Mouse (Mus musculus): ENCODE results near the gene Gm49027. TPM values are rescaled to one million over a fixed set of nuclear protein-coding genes. Genes with fewer than 3 reads are reported as not detected.

Gene Gm49027
- polyA plus RNA-seq (2014; fragmentation: Illumina TruSeq; extraction: RNeasy Lipid Tissue Mini Kit (QIAGEN cat#74804); ENCODE audit: low read depth, low replicate concordance) = not detected

DNA sequence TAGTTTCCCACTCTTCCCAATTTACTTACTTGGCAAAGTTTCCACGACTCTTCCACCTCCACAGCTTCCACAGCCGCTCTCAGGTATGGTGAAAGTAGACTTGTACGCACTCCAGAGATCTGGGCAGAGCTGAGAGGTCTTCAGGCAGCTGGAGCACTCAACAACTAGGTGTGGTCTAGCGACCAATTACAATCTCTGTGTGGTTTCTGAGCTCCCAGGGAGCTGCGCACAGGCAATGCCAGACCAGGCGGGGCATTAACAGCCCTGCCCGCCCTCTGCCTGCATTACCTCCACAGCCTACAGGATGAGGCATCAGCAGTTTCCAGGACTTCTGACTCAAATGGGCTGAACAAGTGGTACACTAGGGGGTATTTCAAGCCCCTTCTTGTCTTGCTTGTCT is at the start of gene Gm49027:
Gene Gm49027, minus strand, starts transcription at position 208 of the 400 bp plus-strand sequence.

DNA sequence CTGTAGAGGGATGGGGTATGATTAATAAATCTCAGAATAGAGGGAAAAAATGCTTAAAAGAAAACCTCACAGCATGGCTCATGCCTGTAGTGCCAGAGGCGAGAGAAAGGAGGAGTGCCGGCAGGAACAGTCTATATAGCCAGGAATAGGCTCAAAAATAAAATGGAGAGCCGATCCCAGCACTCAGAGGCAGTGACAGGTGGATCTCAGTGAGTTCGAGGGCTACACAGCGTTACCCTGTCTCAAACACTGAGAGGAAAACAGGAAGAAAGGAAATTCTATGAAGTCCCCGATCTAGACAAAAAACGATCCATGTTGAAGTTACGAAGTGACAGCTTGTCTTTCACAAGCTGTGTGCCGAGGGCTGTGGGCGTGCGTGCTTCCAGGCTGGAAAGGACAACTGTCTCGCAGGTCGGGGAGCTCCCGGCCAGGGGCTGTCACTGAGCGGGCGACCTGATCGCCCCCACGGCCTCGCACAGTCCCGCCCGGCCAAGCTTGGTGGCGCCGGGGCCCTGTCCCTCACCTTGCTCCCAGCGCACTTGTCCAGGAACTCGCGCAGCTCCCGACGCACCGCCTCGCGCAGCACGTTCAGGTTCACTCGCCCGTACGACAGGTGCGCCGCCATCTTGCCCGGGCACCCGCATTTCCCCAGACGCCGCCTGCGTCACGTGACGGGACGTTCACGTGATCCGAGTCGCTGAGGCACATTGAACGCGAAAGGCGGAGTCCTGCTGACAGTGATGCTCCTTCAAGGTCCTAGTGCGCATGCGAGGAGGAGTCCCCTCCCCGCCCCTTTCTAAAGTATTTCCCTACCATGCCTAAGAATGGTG is 47.3 kb upstream of the Gm49027 start, which contains the start of gene Vps33a:
Gene Vps33a, minus strand, starts transcription at position 682 of the 830 bp plus-strand sequence.

DNA sequence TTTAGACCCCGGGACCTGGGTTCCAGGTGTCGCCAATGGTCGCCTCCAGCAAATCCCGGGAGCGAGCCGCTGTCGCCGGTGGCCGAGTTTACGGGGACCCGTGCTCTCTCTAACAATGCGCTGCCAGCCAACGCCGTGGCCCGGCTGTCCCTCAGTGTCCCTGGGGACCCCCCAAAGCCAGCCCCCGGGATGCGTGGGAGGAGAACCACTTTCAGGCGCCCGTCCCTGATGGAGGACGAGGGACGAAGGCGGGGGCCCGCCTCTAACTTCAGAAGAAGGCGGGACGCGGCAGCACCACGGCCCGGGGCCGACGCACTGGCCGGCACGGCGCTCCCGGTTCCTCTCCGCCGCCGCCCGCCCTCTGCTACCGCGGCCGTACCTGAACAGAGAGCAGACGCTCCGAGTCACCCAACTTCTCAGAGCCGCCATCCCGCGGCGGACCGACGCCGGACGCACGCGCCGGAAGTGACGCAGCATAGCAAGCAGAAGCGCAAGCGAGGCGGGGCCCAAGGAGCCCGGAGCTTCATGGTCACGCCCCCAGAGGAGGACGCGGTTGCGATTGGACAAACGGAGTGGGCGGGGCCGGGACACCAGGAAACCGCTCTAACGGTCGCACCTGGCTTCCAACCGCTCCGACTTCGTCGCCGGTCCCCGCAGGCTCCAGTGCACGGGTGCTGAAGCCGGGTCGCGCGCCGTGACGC is 1.4 kb downstream of the Gm49027 start, which contains the start of gene Diablo:
Gene Diablo, minus strand, starts transcription at position 485 of the 701 bp plus-strand sequence.

GRCm38 (mm10) chr5:123510160-123510559 is 15.1 kb downstream of the Gm49027 start, which contains the start of gene B3gnt4:
B3gnt4 (plus strand) TSS chr5:123510460.

GRCm38 (mm10) chr5:123489112-123489785 is 36.0 kb downstream of the Gm49027 start, which contains the start of the genes Lrrc43 and Il31:
Lrrc43 (plus strand) TSS chr5:123489305.
Il31 (minus strand) TSS chr5:123489489.

Other genes with a start within 250 kb of the Gm49027 start
- 4.0 TPM for gene Bcl7a, start 181.7 kb downstream of the Gm49027 start, polyA plus RNA-seq (2014; fragmentation: Illumina TruSeq; extraction: RNeasy Lipid Tissue Mini Kit (QIAGEN cat#74804); ENCODE audit: low read depth, low replicate concordance)
- gene Mlxip, start 130.7 kb downstream of the Gm49027 start, polyA plus RNA-seq (2014; fragmentation: Illumina TruSeq; extraction: RNeasy Lipid Tissue Mini Kit (QIAGEN cat#74804); ENCODE audit: low read depth, low replicate concordance) = 7.8 TPM
- not detected for gene Lrrc43, start 36.2 kb downstream of the Gm49027 start, polyA plus RNA-seq (2014; fragmentation: Illumina TruSeq; extraction: RNeasy Lipid Tissue Mini Kit (QIAGEN cat#74804); ENCODE audit: low read depth, low replicate concordance)
- not detected for gene Il31, start 36.0 kb downstream of the Gm49027 start, polyA plus RNA-seq (2014; fragmentation: Illumina TruSeq; extraction: RNeasy Lipid Tissue Mini Kit (QIAGEN cat#74804); ENCODE audit: low read depth, low replicate concordance)
- gene B3gnt4, start 15.0 kb downstream of the Gm49027 start, polyA plus RNA-seq (2014; fragmentation: Illumina TruSeq; extraction: RNeasy Lipid Tissue Mini Kit (QIAGEN cat#74804); ENCODE audit: low read depth, low replicate concordance) = not detected
- 178 TPM for gene Diablo, start 1.3 kb downstream of the Gm49027 start, polyA plus RNA-seq (2014; fragmentation: Illumina TruSeq; extraction: RNeasy Lipid Tissue Mini Kit (QIAGEN cat#74804); ENCODE audit: low read depth, low replicate concordance)
- gene Vps33a, start 47.5 kb upstream of the Gm49027 start, polyA plus RNA-seq (2014; fragmentation: Illumina TruSeq; extraction: RNeasy Lipid Tissue Mini Kit (QIAGEN cat#74804); ENCODE audit: low read depth, low replicate concordance) = 26.0 TPM
- gene Clip1, start 159.1 kb upstream of the Gm49027 start, polyA plus RNA-seq (2014; fragmentation: Illumina TruSeq; extraction: RNeasy Lipid Tissue Mini Kit (QIAGEN cat#74804); ENCODE audit: low read depth, low replicate concordance) = 86.7 TPM
- gene Zcchc8, start 195.6 kb upstream of the Gm49027 start, polyA plus RNA-seq (2014; fragmentation: Illumina TruSeq; extraction: RNeasy Lipid Tissue Mini Kit (QIAGEN cat#74804); ENCODE audit: low read depth, low replicate concordance) = 91.6 TPM
- 297 TPM for gene Rsrc2, start 223.9 kb upstream of the Gm49027 start, polyA plus RNA-seq (2014; fragmentation: Illumina TruSeq; extraction: RNeasy Lipid Tissue Mini Kit (QIAGEN cat#74804); ENCODE audit: low read depth, low replicate concordance)
- gene Kntc1, start 224.2 kb upstream of the Gm49027 start, polyA plus RNA-seq (2014; fragmentation: Illumina TruSeq; extraction: RNeasy Lipid Tissue Mini Kit (QIAGEN cat#74804); ENCODE audit: low read depth, low replicate concordance) = 2.4 TPM

All from adrenal gland, adult 10 weeks (tissue).